Comparison of ENCODE assay signal across 11 mouse cellular contexts in the genomic region with DNA sequence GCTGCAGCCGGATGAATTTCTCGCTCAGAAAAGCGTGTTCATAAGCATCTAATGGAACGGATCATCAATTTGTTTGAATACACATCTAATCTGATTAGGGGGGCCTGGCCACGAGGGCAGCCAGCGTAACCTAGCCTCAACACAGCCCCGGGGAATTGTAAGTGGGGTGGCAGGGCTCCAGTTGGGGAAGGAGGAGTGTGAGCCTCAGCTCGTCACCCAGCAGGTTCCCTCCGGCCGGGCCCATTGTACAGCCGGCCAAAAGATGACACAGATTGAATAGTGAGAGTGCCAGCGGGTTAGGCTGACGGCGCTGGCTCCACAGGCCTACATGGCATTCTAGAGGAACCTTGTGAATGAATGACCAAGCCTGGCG.
A peak's percentile ranks its signal among the peaks of the same experiment; 100 is the strongest.
DNase-seq lines count a peak whose midpoint lies in the region; ATAC-seq and TF ChIP-seq lines count a peak whose summit lies in the region.
"Had no signal": no experiment of that assay in that cellular context is flagged by ENCODE, and none has a peak within 500 bp of the region (broad histone marks: within the 10 kb centered on the region; RNA-seq: fewer than 3 reads in every experiment).

No protein-coding gene starts in this region.

- H3K36me3 ChIP-seq in forebrain, embryonic 11.5 days (ENCODE audit: control insufficient read depth, insufficient read depth, low read length), result no peaks in the 10 kb centered on the region
- no peaks in the 10 kb centered on the region for H3K36me3 ChIP-seq in forebrain, embryonic 10.5 days (replicated peaks)
- H3K36me3 ChIP-seq in hindbrain, embryonic 14.5 days (replicated peaks; ENCODE audit: control insufficient read depth, insufficient read depth), result no peaks in the 10 kb centered on the region
- no peaks in the 10 kb centered on the region for H3K36me3 ChIP-seq in neural tube, embryonic 14.5 days (ENCODE audit: control insufficient read depth, insufficient read depth, low read length)
- H3K36me3 ChIP-seq: limb, embryonic 15.5 days had no signal

- DNase-seq in forebrain, embryonic 11.5 days (ENCODE audit: low spot score), result no peak
- no peak for DNase-seq in forebrain, embryonic 10.5 days (ENCODE audit: extremely low spot score, low spot score)
- DNase-seq in cerebellum, postnatal 14 days, result peak; percentile 66 to 71
- DNase-seq in hindbrain, embryonic 14.5 days (ENCODE audit: low spot score), result no peak
- no peak for DNase-seq in ovary, postnatal 14 days (ENCODE audit: low spot score)
- DNase-seq in layer of hippocampus, adult 2 months (ENCODE audit: low spot score in 2 of 2), result no peak
- DNase-seq: lung, postnatal 14 days; thymus, postnatal 4 days had no signal

- TF ChIP-seq CTCF in layer of hippocampus, adult 2 months (conservative IDR thresholded peaks at IDR 0.05), result no peak

- H3K4me2 ChIP-seq in forebrain, embryonic 11.5 days (ENCODE audit: low read depth, low read length, severe bottlenecking), result no peak overlapping the region
- H3K4me2 ChIP-seq in hindbrain, embryonic 14.5 days (replicated peaks), result no peak overlapping the region
- H3K4me2 ChIP-seq in neural tube, embryonic 14.5 days (ENCODE audit: low read depth, low read length), result no peak overlapping the region
- H3K4me2 ChIP-seq: limb, embryonic 15.5 days had no signal

- H3K9ac ChIP-seq in forebrain, embryonic 11.5 days (ENCODE audit: low read length), result no peak overlapping the region
- no peak overlapping the region for H3K9ac ChIP-seq in hindbrain, embryonic 14.5 days
- H3K9ac ChIP-seq in neural tube, embryonic 14.5 days (replicated peaks; ENCODE audit: low read depth, low read length), result no peak overlapping the region
- H3K9ac ChIP-seq: limb, embryonic 15.5 days had no signal

- peaks cover 12% of the 10 kb centered on the region; the same call in 1 of the 2 replicates for H3K4me1 ChIP-seq in forebrain, embryonic 11.5 days (replicated peaks; ENCODE audit: control insufficient read depth, insufficient read depth, low read length)
- peaks cover 34% of the 10 kb centered on the region for H3K4me1 ChIP-seq in forebrain, embryonic 10.5 days
- H3K4me1 ChIP-seq in hindbrain, embryonic 14.5 days (replicated peaks; ENCODE audit: control insufficient read depth, insufficient read depth, low read length), result peaks cover 27% of the 10 kb centered on the region
- peaks cover 20% of the 10 kb centered on the region for H3K4me1 ChIP-seq in neural tube, embryonic 14.5 days (ENCODE audit: control insufficient read depth, insufficient read depth, low read length)

- WGBS in forebrain, embryonic 11.5 days, result 30% methylated on average over 15 of the region's 15 CpGs
- WGBS in forebrain, embryonic 10.5 days, result 46% methylated on average over 15 of the region's 15 CpGs
- 15% methylated on average over 15 of the region's 15 CpGs for WGBS in hindbrain, embryonic 14.5 days
- WGBS in neural tube, embryonic 14.5 days, result 23% methylated on average over 15 of the region's 15 CpGs

- H3K4me3 ChIP-seq in forebrain, embryonic 11.5 days (ENCODE audit: low read depth, low read length), result no peak overlapping the region
- H3K4me3 ChIP-seq in forebrain, embryonic 10.5 days, result no peak overlapping the region
- no peak overlapping the region for H3K4me3 ChIP-seq in hindbrain, embryonic 14.5 days (replicated peaks; ENCODE audit: low read length)
- H3K4me3 ChIP-seq in neural tube, embryonic 14.5 days (ENCODE audit: low read depth, low read length), result no peak overlapping the region
- no peak overlapping the region; the same call in 1 of the 2 replicates for H3K4me3 ChIP-seq in layer of hippocampus, adult 2 months
- H3K4me3 ChIP-seq: limb, embryonic 15.5 days had no signal

- no peaks in the 10 kb centered on the region for H3K27me3 ChIP-seq in forebrain, embryonic 11.5 days (ENCODE audit: control insufficient read depth, insufficient read depth, low read length)
- H3K27me3 ChIP-seq in forebrain, embryonic 10.5 days (ENCODE audit: poor library complexity, severe bottlenecking), result peaks cover 44% of the 10 kb centered on the region
- no peaks in the 10 kb centered on the region for H3K27me3 ChIP-seq in hindbrain, embryonic 14.5 days (ENCODE audit: control insufficient read depth, insufficient read depth, low read length)
- H3K27me3 ChIP-seq in neural tube, embryonic 14.5 days (ENCODE audit: control insufficient read depth, insufficient read depth, low read length), result no peaks in the 10 kb centered on the region
- H3K27me3 ChIP-seq: limb, embryonic 15.5 days had no signal

- H3K9me3 ChIP-seq in forebrain, embryonic 11.5 days (ENCODE audit: control insufficient read depth, low read length), result no peaks in the 10 kb centered on the region
- H3K9me3 ChIP-seq in forebrain, embryonic 10.5 days, result peaks cover 8% of the 10 kb centered on the region; the same call in 1 of the 2 replicates
- H3K9me3 ChIP-seq in hindbrain, embryonic 14.5 days (ENCODE audit: control insufficient read depth, low read length), result no peaks in the 10 kb centered on the region
- no peaks in the 10 kb centered on the region for H3K9me3 ChIP-seq in neural tube, embryonic 14.5 days (ENCODE audit: control insufficient read depth, low read length)
- H3K9me3 ChIP-seq: limb, embryonic 15.5 days had no signal

- H3K27ac ChIP-seq in forebrain, embryonic 11.5 days (ENCODE audit: low read depth, low read length), result no peak overlapping the region
- H3K27ac ChIP-seq in forebrain, embryonic 10.5 days, result no peak overlapping the region
- H3K27ac ChIP-seq in hindbrain, embryonic 14.5 days, result no peak overlapping the region
- peak overlapping the region; percentile 28 for H3K27ac ChIP-seq in neural tube, embryonic 14.5 days (ENCODE audit: low read depth, low read length)
- H3K27ac ChIP-seq in layer of hippocampus, adult 2 months, result no peak overlapping the region
- H3K27ac ChIP-seq: limb, embryonic 15.5 days had no signal

- 0 out of 2 replicates have a peak, but pooled peaks have one; percentile 36 for ATAC-seq in forebrain, embryonic 11.5 days (replicated peaks; ENCODE audit: low FRiP score)
- peak; percentile 68; the same call in 1 of the 2 replicates for ATAC-seq in hindbrain, embryonic 14.5 days (ENCODE audit: low FRiP score)
- peak; percentile 74 for ATAC-seq in neural tube, embryonic 14.5 days (ENCODE audit: low read depth)
- ATAC-seq in erythroid progenitor cell, adult 5-6 weeks (replicated peaks; ENCODE audit: low FRiP score, poor library complexity, severe bottlenecking), result no peak

Comparison
In these comparisons a context has a peak if more than half of its experiments do, and no peak if none do; other contexts are left out.
1. DNase-seq: peak in cerebellum, postnatal 14 days (2 of 2); none in forebrain, embryonic 11.5 days (single experiment), forebrain, embryonic 10.5 days (single experiment), hindbrain, embryonic 14.5 days (single experiment), ovary, postnatal 14 days (single experiment) and layer of hippocampus, adult 2 months (0 of 2).